Mouse (Mus musculus): Measurements from ENCODE around the gene Pde10a. TPM values are rescaled to one million over a fixed set of nuclear protein-coding genes. Genes with fewer than 3 reads are reported as not detected.

The Pde10a gene
- total RNA-seq, 2 experiments from 2014 or later = 3.5 to 4.4 TPM

DNA sequence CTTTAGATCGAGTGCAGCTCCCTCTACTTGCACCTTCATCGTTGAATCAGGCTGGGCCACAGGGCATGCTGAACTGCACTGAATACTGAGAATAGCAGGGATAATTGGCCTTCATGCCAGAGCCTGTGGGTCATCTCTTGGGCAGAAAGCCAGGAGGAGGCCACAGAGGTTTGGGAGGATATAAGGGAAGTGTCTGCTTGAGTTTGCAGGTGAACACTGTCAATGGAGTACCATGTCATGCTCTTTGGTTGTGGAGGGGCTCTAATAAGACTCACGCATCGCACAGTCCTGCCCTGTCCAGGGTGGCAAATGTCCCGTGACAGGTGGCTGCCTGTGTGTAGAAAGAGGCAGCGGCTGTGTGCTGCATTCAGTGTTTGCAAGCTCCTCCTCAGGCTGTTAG lies 433.0 kb downstream of the Pde10a start:
- no peak for DNase-seq (ENCODE audit: low spot score)

DNA sequence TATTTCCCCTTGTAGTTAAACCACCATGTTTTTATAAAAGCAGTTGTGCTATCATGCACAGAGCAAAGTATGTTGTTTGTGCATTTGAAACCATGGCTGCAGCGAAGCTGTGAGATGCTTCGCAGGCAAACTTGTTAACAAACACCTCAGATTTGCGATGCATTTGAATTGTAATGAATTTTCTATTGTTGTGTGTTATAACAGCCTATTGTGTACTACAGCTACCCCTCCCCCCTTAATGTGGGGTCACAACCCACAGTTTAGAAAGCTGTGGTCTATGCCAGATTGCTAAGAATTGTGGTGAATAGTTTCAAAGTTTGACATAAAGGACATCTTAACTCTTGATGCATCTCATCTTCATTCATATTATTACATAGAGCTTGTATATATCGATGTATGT lies 435.2 kb downstream of the Pde10a start:
- no peak for DNase-seq (ENCODE audit: low spot score)

DNA sequence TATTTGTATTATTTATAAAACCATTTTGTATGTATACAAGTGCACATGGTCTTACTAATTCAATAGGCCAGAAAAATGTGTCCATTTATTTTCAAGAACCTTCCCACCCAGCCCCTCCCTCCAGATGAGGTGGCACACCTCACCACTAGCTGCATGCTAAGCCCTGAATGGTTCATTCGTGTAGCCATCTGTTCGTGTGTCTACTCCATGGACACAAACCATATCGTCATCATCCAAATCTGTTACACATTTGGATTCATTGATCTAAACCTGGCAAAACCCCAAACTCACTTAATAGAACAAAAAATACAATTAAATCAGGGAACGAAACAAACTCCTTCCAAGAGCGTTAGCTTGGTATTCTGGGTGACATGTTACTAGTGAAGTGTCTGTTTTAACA lies 435.9 kb downstream of the Pde10a start:
- DNase-seq (ENCODE audit: low spot score) = no peak

DNA sequence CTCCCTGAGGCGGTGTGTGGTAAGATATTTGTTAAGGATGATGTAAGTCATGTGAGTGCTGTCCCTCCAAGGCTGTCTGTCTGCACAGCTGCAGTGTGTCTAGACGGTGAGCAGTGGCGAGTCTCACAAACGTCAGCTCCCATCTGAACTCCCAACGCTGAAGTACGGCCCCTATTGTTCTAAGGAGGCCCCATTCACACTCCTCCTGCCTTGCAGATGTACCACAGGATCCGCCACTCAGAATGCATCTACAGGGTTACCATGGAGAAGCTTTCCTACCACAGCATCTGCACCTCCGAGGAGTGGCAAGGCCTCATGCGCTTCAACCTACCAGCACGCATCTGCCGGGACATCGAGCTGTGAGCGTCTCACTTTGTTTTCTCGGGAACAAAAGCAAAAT lies 436.5 kb downstream of the Pde10a start:
- no peak for DNase-seq (ENCODE audit: low spot score)

DNA sequence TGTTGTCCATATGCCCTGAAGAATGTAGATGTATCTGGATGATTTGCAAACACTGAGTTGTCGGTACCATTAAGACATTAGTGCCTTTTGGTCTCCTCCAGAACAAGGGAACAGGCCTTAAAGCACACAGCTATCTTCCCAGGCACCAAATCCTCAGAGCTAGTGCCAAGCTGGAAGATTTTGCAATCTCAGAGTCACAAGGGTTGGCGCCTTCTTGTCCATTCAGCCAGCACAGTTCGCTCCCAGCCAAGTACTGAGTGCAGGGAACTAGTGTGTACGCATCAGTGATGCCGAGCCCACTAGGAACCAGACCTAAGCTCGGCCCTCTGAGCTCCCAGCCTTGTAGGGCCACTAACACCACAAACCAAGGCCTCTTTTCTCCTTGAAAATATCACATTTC lies 440.0 kb downstream of the Pde10a start:
- no peak for DNase-seq (ENCODE audit: low spot score)

DNA sequence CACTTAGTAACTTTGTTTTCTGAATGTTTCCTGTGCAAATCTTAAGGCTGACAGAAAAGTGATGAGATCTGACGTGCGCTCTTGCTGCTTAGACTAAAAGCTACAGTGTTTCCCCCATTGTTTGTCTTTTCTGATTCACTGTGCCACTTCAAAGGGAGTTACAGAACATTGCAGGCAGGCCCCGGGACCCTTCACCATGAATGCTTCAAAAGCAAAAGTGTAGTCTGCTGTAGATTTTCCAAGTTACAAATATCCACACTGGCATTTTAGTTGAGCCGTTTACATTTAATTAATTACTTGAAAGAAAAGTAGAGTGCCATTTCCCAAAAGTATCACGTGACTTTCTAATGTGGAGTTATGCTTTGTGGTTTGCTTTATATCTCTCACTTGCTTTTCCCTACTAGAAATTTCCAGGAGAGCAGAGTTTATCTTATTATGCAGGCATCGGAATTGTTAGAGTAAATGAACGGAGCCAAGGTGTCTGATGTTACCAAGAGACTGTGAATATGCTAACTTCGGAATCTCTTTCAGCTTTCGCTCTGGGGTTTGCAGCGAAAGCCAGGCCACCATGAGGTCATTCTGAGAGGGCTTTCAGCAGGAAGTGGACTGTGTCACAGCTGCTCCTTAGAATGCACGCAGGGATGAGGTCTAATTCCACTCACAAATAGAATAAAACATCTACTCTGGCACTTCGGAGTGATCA lies 447.1 kb downstream of the Pde10a start:
- DNase-seq (ENCODE audit: low spot score) = no peak

DNA sequence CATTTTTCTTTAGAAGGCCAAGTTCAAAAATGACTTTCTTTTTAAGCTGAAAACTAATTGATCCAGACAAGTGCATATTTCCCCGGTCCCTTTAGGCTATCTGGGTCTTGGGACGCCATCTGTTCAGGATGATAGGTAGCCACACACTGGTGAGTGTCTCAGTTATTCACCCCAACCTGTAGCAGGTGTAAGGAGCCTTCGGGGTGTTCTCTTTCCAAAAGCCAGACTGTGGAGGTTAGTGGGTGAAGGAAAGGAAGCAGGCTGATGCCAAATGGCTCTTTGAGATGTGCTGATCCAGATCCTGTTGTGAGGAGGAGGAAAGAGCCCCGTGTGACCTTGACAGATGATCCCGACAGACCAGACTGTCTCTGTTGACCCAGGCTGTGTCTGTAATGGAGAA lies 448.2 kb downstream of the Pde10a start:
- no peak for DNase-seq (ENCODE audit: low spot score)

DNA sequence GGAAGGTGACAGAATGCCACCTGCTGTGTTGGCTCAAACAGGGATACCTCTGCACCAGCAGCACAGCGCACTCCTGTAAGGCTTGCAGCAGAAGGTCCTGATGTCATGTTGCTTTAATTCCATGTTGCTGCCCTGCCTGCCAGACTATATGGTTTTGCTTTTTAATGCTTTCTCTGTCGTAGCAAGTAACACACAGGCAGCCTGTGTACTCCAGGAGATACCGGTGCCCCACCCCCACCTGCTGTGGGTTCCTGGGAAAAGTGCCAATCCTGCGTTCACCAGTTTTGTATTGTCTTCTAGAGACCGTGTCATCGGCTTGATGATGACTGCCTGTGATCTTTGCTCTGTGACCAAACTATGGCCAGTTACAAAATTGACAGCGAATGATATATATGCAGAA lies 449.3 kb downstream of the Pde10a start:
- no peak for DNase-seq (ENCODE audit: low spot score)

DNA sequence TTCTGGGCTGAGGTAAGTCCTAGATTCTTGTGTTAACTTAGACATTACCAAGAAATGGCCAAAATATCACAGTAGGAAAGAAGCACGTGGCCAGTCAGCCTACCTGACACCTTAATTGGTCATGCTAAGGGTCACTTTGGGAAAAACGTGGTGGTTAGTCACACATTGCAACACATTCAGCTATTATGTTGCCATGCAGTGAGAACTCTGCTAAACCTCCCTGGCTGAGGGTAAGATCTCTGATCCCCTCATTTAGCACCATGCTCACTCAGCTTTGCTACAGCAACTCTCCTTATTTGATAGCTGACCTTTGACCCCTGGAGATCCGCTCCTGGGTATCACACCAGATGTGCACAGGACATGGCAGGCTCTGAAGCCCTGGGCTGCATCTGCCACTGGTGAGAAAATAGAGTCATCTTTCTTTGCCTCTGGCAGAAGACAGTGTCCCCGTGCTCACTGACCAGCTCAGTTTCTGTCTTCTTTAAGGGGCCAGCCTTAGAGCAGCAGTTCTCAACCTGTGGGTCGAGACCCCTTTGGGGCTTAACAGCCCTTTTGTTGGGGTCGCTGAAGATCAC lies 449.7 kb downstream of the Pde10a start:
- DNase-seq (ENCODE audit: low spot score) = no peak

DNA sequence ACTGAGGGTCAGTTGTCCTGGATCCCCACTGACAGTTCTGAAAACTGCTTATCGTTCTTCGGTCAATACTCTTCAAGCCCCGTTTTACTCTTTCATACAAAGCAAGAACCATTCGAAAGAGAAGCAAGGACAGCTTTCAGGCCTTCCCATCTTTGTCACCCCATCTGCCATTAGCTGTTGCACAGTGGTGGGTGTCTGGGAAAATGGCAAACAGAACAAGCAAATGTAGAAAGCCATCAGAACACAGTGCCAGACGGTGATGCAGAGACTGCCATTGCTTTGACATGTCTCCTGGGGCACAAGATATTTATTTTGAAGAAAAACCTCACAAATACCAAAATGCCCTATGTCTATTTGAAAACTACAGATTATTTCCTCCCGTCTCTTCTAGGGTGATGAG lies 451.6 kb downstream of the Pde10a start:
- DNase-seq (ENCODE audit: low spot score) = no peak

DNA sequence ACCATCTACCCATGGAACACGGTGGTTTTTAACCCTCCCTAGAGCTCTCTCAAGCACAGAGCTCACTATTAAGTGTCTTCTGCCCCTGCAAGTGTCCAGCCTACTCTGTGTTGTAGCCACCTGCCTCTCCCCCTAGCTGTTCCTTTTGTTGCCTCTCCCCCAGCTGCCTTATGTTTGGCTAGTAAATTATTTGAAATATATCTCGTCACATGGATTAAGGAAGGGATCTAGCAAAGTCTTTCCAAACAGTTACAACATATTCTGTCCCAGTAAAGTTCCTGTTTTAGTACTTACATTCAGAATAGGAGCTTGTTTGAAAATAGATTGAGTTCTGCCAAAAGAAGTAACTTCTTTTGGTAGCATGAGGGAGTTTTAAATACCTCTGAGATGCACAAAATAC lies 452.1 kb downstream of the Pde10a start:
- DNase-seq (ENCODE audit: low spot score) = no peak

DNA sequence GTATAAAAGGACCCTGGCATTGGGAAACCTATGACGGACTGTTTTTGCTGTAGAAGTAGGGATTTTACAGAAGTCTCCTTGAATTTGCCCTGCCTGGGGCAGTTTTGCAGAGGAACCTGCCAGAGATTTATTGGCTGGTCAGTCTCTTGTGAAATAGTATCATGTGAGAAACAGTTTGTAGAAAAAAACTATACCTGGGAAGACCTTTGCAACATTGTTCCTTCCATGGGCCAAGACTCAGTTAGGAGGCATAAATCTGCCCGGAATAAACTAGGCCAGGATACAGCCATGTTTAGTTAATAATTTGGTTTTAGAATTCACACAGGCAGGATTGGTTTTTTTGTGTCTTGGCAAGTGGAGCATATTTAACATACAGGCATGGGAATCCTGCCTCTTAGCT lies 458.4 kb downstream of the Pde10a start:
- no peak for DNase-seq (ENCODE audit: low spot score)

DNA sequence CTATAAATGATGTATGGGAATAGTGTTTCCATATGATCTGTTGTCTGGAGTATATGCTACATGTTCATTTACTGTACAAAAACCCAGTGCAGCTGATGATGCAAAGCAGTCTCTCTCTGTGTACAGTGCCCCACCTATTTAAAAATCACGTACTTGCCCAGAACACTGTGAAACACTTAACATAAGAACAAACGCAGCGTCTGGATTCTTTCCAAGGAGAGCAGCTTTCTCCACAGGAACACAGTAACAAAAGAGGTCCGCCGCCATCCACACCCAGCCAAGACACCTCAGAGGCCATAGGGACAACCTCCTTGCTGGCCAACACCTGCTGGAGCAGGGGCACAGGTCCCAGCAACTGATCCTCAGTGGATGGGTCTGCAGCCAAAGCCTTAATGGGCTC lies 460.5 kb downstream of the Pde10a start:
- DNase-seq (ENCODE audit: low spot score) = no peak

DNA sequence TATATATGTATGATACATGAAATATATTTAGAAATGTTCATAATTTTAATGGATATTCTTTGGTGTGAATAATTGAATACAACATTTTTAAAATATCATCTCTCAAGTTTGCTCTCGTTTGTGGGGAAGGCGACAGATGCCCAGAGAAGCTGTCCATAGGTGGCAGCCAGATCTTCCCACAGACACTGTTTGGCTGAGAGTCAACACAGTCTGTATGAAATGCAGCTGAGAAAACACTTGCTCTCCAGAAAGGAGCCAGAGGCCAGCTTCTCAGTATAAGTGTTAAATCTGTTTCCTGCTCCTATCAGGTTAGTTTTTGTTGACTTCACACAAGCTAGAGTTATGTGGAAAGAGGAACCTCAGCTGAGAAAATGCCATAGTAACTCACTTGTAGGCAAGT lies 461.4 kb downstream of the Pde10a start:
- no peak for DNase-seq (ENCODE audit: low spot score)

DNA sequence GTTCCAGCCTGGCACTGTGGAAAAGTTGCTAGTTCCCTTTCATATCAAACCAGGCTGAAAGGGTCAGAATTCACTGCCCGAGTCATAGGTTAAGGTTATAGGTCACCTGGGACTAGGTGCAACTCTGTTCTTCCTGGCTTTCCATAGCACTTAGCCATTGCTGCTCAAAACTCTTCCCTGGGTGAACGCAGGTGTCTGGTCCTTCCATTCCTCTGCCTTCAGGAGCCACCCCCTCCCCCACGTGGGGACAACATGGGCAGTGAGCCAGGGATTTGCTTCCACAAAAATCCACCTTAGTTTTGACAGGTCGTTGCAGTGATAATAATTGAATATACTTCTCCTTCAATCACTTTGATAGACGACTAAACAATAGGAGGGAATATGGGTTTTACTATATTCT lies 462.2 kb downstream of the Pde10a start:
- no peak for DNase-seq (ENCODE audit: low spot score)

DNA sequence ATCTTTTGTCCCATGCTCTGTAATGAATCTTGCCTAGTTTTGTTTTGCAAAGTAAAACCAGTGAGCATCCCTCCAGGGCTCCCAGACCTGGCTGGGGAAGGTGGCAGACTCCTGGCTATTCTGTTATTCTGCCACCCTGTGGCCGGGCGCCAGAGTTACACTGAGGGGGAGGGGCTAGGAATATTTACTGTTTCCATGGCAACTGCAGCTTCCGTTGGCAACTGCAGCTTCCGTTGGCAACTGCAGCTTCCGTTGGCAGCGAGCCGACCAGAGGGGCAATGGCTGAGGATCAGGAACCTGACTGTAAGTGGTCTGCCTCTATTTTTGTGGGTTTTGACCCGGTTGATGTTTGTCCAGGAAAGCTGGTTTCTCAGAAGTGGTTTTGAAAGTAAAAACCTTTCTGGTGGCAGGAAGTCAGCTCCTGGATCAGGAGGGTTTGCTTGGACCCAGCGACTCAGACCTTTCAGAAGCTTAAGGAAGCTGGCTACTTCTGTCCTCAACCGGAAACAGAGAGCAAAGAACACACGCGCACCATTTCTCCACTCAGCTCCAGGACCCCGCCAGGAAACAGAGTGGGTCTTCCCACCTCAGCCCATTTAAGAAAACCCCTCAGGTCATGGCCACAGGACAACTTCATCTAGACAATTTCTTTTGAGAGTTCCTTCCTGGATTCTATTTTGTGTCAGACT lies 463.1 kb downstream of the Pde10a start, which contains the start of gene 1700010I14Rik:
Gene 1700010I14Rik (plus strand): TSS at position 215 of the 689 bp plus-strand sequence.
- DNase-seq (ENCODE audit: low spot score) = peak; percentile 73

DNA sequence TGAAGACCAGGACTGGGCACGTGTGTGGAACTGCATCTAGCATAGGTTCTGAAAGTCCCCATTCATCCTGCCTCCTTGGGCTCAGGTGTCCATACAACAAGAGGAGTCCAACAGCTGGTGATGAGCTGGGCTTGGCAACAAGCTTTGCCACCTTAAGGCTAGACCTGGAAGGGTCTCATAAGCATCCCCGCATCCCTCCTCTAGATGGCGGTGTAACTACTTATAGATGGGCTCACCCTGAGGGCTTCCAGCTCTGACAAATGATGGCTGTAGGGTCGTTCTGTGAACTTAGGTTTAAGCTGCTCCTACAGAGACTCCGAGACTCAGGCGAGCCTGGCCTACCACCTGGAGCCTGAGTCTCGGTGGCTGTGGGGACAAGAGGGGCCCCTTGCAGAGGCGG lies 466.0 kb downstream of the Pde10a start:
- DNase-seq (ENCODE audit: low spot score) = no peak

DNA sequence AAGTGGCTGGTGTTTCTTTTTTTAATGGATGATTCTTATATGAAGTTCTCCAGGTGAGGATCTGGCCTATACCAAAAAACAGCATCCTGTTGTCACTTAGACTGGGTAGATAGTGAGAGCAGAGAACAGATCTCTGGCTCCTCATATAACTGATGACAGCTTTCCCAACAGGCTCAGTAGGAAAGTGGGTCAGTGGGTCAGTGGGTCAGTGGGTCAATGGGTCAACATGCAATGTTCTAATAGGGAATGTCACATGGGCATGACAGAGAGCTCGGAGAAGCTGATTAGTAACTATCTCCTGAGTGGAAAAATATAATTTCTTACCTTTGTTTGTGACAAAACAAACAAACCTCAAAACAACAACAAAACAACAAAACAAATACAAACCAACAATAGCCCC lies 470.2 kb downstream of the Pde10a start:
- DNase-seq (ENCODE audit: low spot score) = no peak

DNA sequence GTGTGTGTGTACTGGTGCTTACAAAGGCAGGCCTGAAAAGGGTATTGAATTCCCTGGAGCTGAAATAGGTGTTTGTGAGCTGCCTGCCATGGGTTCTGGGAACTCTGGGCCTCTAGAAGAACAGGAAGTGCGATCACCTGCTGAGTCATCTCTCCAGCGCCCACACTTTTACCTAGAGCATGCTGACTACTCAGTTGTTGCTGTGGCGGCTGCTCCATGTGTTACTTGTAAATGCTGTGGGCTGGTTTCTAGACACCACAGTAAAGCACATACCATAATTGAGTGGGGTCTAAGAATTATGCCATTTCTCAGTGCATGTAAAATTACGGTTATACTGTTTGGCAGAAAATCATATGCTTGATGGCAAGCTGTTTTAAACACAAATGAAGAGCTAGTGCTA lies 477.3 kb downstream of the Pde10a start:
- no peak for DNase-seq (ENCODE audit: low spot score)

DNA sequence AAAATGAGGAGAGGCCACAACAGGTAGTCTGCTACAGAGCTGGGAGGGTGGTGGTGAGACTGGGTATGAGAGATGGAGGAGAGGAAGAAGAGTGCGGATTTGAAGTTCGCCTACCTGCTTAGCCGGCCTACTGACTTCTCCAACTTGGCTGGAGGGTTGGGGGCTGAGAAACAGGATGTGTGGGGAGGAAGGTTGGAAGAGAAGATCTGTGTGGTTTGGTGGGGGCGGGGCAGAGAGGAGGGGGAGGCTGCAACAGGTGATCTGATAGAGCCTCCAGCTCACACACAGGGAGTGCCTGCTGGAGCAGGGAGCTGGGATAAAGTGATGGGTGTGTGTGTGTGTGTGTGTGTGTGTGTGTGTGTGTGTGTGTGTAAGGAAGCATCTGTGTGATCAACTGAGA lies 479.3 kb downstream of the Pde10a start:
- no peak for DNase-seq (ENCODE audit: low spot score)

DNA sequence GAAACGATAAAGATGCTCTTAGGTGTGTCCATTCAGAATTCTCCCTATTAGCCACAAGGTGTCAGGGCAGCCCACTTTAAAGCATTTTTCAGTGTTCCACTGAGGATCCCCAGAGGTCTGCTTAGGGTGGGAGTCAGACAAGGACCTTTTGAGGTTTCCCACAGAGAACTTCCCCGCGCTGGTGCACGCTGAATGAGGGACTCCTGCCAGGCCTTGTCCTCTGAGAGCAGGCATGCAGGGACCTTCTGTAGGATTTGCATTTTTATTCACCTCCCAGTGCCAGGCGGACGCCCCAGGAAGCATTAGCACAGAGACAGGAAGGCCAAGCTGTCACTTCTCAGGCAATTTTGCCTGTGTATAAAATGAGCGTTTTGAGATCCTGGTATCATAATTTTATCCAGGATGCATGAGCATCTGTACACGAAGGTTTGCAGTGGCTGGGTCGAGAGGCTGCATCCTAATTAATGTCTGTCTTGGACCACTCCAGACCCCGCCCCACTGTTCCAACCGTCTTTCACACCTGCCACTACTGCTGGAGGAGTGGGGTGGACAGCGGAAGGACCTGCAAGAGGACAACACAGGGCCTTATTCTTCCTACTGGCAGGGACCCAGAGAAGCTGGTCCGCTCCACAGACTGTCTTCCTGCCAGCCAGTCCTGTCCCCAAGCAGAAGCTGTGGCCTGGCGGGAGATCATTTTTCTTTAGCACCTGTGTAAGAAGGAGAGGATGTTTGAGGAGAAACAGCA lies 498.2 kb downstream of the Pde10a start:
- no peak for DNase-seq (ENCODE audit: low spot score)

DNA sequence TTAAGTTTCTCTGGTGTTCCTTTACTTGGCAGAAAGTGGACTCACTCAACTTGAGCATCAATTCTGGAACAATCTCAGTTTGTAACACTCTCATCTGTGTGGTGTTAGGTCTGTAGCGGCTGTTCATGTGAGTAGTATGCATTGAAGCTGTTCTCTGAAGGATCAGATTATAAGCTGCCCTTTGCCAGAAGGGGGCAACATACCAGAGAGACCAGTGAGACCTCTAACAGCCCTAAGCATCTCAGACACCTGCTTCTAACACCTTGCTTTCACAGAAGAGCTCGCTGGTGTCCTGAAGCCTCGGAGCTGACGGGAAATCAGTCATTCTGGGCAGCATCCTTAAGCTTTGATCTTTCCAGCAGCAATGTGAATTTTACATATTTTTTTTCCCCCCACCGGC lies 505.0 kb downstream of the Pde10a start:
- no peak for DNase-seq (ENCODE audit: low spot score)
